Mouse (Mus musculus) v-Abl transformed pro-B cells (cell line): ENCODE measurements around the gene Setd1b.

Experiments used
- in situ Hi-C, 2 experiments: fragments of 400-800 bp; cut with MboI; formaldehyde crosslinking; loops; one replicate each; pipeline ENCODE4 v1.15.1; 2025; ENCODE audit not compliant: unreplicated experiment in 2 of 2

Setd1b gene

GRCm38 (mm10) chr5:123142161-123143157, at the start of gene Setd1b:
Setd1b (plus strand) TSS chr5:123142193.
- in situ Hi-C loops = loop anchor here in 1 of 2 experiments (10.0 kb wide), 1 partner anchor 182 kb away; no protein-coding TSS in a partner anchor

DNA sequence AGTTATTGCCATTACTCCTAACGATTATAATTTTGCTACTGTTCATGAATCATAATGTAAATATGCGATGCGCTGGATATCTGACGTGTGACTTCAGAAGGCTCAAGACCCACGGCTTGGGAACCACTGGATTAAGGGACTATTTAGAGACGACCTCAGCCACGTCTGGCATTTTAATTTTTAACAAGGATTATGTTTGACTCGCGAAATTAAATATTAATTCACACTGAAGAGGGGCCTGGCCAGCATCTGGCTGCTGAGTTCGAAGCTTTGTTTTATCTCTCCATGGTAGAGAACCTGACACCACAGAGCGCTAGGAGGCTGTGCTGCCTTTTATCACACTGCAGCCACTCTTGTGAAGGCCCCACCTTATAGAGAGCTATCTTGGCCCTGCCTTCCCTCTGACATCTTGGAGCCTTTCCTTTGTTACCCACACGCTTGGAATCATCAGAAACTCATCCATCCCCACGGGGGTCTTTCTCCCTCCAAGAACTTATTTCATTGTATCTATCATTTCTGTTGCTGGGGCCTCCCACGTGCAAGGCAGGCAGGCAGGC, 48.8 kb upstream of the Setd1b start:
- in situ Hi-C loops = loop anchor here in 1 of 2 experiments (25.0 kb wide), 1 partner anchor 494 kb away; no protein-coding TSS in a partner anchor

DNA sequence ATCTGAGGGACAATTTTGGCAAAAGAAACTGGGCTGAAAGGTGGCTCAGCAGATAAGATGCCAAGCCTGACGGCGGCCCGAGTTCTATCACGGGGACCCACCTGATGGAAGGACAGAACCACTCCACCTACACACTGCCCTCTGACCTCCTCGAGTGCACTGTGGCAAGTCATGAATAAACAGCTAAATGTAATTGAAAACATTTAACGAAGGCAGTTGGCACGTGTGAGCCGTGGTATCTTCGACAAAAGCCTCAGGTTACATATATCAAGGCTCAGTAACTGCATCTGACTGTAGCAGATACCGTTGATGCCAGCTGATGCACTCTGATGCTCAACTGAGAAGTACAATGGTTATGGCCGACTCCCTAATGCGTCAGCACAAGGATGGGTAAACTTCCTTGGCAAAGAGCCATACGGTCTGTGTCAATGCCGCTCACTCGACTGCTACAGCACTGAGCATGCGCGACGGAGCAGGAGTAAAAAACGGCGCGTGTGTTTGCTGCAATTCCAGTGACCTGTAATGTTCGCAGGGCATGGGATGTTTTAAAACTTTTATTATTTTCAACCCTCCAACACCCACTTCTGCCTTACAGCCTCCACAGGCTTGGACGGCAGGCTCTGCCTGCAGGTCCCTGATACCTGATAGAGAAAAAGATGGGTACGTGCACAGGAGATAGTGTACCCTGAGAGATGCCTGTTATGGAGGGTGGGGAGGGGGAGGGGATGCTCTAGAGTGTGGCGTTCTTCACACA, 47.6 kb upstream of the Setd1b start:
- in situ Hi-C loops = loop anchor here in 1 of 2 experiments (25.0 kb wide), 1 partner anchor 493 kb away; no protein-coding TSS in a partner anchor

DNA sequence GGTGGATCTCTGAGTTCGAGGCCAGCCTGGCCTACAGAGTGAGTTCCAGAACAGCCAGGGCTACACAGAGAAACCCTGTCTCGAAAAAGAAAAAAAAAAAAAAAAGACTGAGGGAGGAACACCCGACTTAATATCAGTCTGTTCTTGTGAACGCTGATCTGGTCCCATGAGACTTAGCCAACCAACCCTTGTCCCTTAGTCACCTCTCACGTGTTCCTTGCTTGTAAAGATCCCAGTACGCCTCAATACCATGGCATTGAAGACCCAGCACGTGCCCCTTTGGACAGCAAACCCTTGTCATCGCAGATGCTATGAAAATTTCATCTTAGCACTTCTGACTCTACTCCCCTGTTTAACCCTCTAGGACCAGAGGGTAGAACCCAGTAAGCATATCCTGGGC, 45.7 kb upstream of the Setd1b start:
- in situ Hi-C loops = loop anchor here in 1 of 2 experiments (25.0 kb wide), 1 partner anchor 491 kb away; no protein-coding TSS in a partner anchor

DNA sequence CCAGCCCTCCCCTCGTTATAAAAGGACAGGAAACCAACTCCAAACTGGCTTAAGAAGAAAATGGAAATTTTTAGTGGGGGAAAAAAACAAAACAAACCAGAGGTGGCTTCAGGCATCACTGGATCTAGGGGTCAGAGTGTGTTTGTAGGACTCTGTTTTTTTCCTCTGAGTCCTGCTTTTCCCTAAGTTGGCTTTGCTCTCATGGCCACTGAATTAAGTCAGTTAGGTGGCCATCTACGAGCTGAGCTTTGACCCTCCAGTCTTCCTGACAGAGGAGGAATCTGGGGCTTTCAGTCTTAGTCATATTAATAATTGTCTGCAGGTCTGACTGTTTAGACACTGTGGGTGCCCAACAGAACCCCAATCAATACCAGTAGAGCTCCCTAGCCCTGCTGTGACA, 43.5 kb upstream of the Setd1b start:
- in situ Hi-C loops = loop anchor here in 1 of 2 experiments (25.0 kb wide), 1 partner anchor 489 kb away; no protein-coding TSS in a partner anchor

DNA sequence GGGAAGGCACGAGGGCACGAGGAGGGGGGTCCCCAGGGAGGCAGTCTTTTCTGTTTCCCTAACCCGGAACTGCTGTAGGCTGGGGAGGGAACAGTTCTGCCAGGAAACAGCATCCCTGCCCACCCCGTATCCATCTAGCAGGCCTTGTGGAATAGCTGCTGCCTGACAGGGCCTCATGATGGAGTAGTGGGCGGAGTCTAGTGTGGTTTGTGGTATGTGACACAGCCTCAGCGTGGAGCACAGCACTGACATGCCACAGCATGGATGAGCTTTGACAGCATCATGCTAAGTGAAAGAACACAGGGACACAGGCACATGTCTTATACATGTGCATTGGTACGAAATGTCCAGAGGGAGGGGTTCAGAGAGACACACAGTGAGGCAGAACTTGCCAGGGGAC, 39.6 kb upstream of the Setd1b start:
- in situ Hi-C loops = no loop called here

DNA sequence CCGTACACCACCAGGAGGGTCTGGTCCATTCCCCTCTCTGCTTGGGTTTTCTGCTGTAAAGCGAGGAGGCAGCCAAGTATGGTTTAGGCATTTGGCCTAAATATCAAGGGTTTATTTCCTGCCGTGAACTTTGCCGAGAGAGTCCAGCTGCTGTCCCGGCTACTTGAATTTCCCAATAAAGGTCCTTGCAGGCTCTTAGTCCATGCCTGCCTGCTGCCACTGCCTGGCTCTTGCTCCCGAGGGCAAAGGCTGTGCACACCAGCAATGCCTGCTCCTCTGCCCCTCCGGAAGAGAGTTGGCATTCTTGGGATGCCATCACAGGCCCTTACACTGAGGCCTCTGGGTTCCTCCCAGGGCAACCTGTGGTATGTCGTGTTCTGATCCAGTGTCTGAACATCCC, 38.4 kb upstream of the Setd1b start:
- in situ Hi-C loops = no loop called here

- in situ Hi-C loops = no loop called here
Measured at GRCm38 (mm10) chr5:123104769-123105168, 37.2 kb upstream of the Setd1b start.

DNA sequence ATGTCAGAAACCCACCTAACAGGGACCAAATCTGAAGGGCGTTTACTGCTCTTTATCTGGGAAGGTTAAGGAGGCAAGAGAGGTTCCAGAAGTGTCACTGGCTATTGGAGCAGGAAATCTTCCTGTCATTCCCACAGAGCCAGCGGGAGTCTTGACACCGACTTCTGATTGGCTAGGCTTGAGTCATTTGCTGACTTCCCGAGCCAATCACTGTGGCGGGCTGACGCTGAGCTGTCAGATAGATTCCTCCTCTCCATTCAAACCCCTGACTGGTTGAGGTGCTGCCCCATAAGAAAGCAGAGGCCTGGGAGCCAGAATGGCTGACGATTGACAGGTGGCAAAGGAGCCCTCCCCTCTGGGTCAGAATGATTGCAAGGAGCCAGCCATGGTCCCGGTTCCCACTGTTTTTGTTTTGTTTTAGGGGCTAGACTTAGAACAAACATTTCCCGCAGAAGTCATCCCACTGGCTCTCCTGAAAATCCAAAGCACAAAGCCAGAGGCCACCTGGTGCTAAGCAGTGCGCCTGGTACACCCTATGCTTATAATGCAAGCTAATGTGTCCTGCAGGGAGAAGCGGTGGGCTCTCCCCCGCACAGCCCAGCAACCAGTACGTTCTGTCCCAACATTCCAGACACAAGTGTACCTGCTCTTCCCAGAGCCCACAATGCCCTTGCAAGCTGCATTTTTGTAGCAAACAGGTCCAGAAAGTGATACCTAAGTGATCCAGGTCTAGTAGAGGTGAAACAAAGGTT, 32.4 kb upstream of the Setd1b start:
- in situ Hi-C loops = loop anchor here (5.0 kb wide), 2 partner anchors 32 to 47 kb away; no protein-coding TSS in a partner anchor

DNA sequence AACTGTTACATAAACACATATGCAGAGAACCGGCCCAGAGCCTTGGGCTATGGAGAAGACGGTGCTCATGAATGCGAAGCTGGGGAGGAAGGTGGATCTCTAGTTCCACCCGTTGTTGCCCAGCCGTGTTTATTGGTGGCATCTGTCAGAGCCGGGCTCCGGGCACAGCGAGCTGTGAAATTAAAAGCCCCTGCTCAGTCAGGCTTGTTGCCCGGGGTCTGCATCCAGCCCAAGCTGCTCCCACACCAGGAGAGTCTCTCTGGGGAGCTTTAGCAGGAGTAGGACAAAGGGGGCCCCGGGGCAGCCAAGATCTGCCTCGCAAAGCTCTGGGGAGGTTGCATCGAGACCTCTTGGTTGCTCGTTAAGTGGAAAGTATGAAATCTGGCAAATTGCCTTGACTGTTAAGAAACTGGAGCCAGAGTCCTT, 31.7 kb upstream of the Setd1b start:
- in situ Hi-C loops = loop anchor here (5.0 kb wide), 2 partner anchors 33 to 48 kb away; no protein-coding TSS in a partner anchor

GRCm38 (mm10) chr5:123114109-123114508, 27.9 kb upstream of the Setd1b start:
- in situ Hi-C loops = loop anchor here (5.0 kb wide), 2 partner anchors 37 to 52 kb away; no protein-coding TSS in a partner anchor

- in situ Hi-C loops = loop anchor here (5.0 kb wide), 2 partner anchors 38 to 53 kb away; no protein-coding TSS in a partner anchor
Measured at GRCm38 (mm10) chr5:123114924-123115323, 27.1 kb upstream of the Setd1b start.

DNA sequence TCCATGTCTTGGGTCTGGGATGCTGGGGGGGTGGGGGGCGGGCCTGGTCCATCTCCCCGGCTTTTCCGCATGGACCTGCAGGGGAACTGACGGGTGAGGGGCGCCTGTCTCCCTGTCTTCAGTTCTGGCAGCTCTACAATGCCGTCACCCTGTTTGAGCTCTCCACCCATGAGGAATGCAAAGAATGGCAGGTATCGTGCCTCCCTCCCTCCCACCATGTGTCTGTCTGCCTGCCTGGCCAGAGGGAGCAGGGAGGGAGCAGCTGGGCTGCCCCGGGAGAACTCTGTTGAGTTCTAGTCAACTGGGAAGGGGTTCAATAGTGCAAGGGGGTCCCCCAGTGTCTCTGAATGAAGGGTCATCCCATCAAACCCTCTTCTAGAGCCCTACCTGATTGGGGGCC, 25.9 kb upstream of the Setd1b start:
- in situ Hi-C loops = no loop called here

DNA sequence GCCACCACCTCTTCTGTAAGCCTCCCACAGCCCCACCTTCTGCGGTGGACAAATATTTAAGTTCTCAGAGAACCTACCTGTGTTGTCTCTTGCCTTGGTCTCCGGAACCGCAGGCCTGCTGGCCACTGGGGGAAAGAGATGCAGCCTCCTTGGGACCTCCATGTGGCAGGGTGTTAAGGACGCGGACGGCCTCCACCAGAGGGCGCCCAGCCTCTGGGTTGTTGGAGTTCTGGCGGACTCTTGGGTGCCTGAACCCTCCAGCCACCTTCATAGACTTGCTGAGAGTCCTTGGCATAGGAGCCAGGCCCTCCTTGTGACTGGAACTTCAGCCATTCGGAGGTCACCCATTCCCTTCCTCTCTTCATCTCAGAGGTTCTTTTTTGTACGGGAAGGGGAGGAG, 24.7 kb upstream of the Setd1b start:
- in situ Hi-C loops = no loop called here

- in situ Hi-C loops = no loop called here
Measured at GRCm38 (mm10) chr5:123117773-123118172, 24.2 kb upstream of the Setd1b start.

DNA sequence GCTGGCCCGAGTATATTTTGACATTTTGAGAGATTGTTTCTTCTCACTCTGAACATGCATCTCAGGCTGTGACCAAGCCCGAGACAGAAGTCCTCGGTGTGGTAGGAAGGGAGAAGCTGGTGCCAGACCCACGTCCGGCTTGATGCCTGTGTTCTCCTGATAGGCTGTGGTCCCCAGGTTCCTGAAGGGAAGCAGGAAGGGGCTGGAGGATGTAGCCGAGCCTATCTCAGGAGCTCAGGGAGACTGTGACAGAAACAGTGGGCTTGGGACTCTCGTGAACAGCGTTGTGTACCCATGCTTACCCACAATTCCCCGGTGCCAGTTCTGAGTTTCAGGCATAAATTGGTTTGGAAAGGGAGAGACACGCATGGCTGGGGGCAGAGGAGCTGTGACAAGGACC, 23.2 kb upstream of the Setd1b start:
- in situ Hi-C loops = no loop called here

GRCm38 (mm10) chr5:123120624-123121215, 21.3 kb upstream of the Setd1b start:
- in situ Hi-C loops = no loop called here

GRCm38 (mm10) chr5:123122181-123122580, 19.8 kb upstream of the Setd1b start:
- in situ Hi-C loops = no loop called here

GRCm38 (mm10) chr5:123125105-123125504, 16.9 kb upstream of the Setd1b start:
- in situ Hi-C loops = no loop called here
